Mouse (Mus musculus): ENCODE results near the gene Ube2o. TPM values are rescaled to one million over a fixed set of nuclear protein-coding genes. Genes with fewer than 3 reads are reported as not detected.

Gene Ube2o
- polyA plus RNA-seq, 1 experiment, result 43.6 TPM

- Histone ChIP-seq H3K27ac (ENCODE audit: insufficient read depth, low read length) (no peak overlapping the region), H3K4me1 (ENCODE audit: control insufficient read depth, insufficient read depth, low read length) (peaks cover 19% of the 10 kb centered on the region), H3K27me3 (ENCODE audit: control insufficient read depth, insufficient read depth, low read length, poor library complexity, severe bottlenecking) (no peaks in the 10 kb centered on the region), H3K4me3 (ENCODE audit: low read depth, low read length) (no peak overlapping the region), H3K9me3 (replicated peaks; ENCODE audit: control insufficient read depth, insufficient read depth, low read length, poor library complexity, severe bottlenecking) (no peaks in the 10 kb centered on the region), H3K36me3 (ENCODE audit: control insufficient read depth, insufficient read depth, low read length, poor library complexity, severe bottlenecking) (no peaks in the 10 kb centered on the region), H3K9ac (ENCODE audit: low read depth, poor library complexity, severe bottlenecking) (no peak overlapping the region)
- TF ChIP-seq CTCF (IDR thresholded peaks at IDR 0.05; ENCODE audit: low read depth, low read length), result no peak
- TF ChIP-seq EP300 (IDR thresholded peaks at IDR 0.05; ENCODE audit: insufficient read depth, low read depth, low read length), result no peak
- no peak for TF ChIP-seq POLR2A (IDR thresholded peaks at IDR 0.05; ENCODE audit: insufficient read depth, low read length)
These were observed 39.5 kb upstream of the Ube2o start for GRCm38 (mm10) chr11:116620559-116621253.

GRCm38 (mm10) chr11:116620073-116620472, 38.8 kb upstream of the Ube2o start:
- H3K9ac ChIP-seq (ENCODE audit: low read depth, poor library complexity, severe bottlenecking), result no peak overlapping the region
- H3K4me3 ChIP-seq (ENCODE audit: low read depth, low read length), result no peak overlapping the region
- no peaks in the 10 kb centered on the region for H3K9me3 ChIP-seq (replicated peaks; ENCODE audit: control insufficient read depth, insufficient read depth, low read length, poor library complexity, severe bottlenecking)
- no peaks in the 10 kb centered on the region for H3K27me3 ChIP-seq (ENCODE audit: control insufficient read depth, insufficient read depth, low read length, poor library complexity, severe bottlenecking)
- H3K4me1 ChIP-seq (ENCODE audit: control insufficient read depth, insufficient read depth, low read length), result peaks cover 19% of the 10 kb centered on the region
- H3K27ac ChIP-seq (ENCODE audit: insufficient read depth, low read length), result no peak overlapping the region
- H3K36me3 ChIP-seq (ENCODE audit: control insufficient read depth, insufficient read depth, low read length, poor library complexity, severe bottlenecking), result no peaks in the 10 kb centered on the region
- TF ChIP-seq POLR2A (IDR thresholded peaks at IDR 0.05; ENCODE audit: insufficient read depth, low read length) (no peak), EP300 (IDR thresholded peaks at IDR 0.05; ENCODE audit: insufficient read depth, low read depth, low read length) (no peak), CTCF (IDR thresholded peaks at IDR 0.05; ENCODE audit: low read depth, low read length) (no peak)

- Histone ChIP-seq H3K9me3 (replicated peaks; ENCODE audit: control insufficient read depth, insufficient read depth, low read length, poor library complexity, severe bottlenecking) (no peaks in the 10 kb centered on the region), H3K4me3 (ENCODE audit: low read depth, low read length) (no peak overlapping the region), H3K36me3 (ENCODE audit: control insufficient read depth, insufficient read depth, low read length, poor library complexity, severe bottlenecking) (no peaks in the 10 kb centered on the region), H3K27ac (ENCODE audit: insufficient read depth, low read length) (no peak overlapping the region), H3K27me3 (ENCODE audit: control insufficient read depth, insufficient read depth, low read length, poor library complexity, severe bottlenecking) (no peaks in the 10 kb centered on the region), H3K9ac (ENCODE audit: low read depth, poor library complexity, severe bottlenecking) (no peak overlapping the region), H3K4me1 (ENCODE audit: control insufficient read depth, insufficient read depth, low read length) (peaks cover 19% of the 10 kb centered on the region)
- TF ChIP-seq EP300 (IDR thresholded peaks at IDR 0.05; ENCODE audit: insufficient read depth, low read depth, low read length) (no peak), POLR2A (IDR thresholded peaks at IDR 0.05; ENCODE audit: insufficient read depth, low read length) (no peak), CTCF (IDR thresholded peaks at IDR 0.05; ENCODE audit: low read depth, low read length) (no peak)
These were observed 38.3 kb upstream of the Ube2o start for GRCm38 (mm10) chr11:116619561-116619960.

- Histone ChIP-seq H3K9ac (ENCODE audit: low read depth, poor library complexity, severe bottlenecking) (no peak overlapping the region), H3K9me3 (replicated peaks; ENCODE audit: control insufficient read depth, insufficient read depth, low read length, poor library complexity, severe bottlenecking) (no peaks in the 10 kb centered on the region), H3K27me3 (ENCODE audit: control insufficient read depth, insufficient read depth, low read length, poor library complexity, severe bottlenecking) (no peaks in the 10 kb centered on the region), H3K4me3 (ENCODE audit: low read depth, low read length) (no peak overlapping the region), H3K4me1 (ENCODE audit: control insufficient read depth, insufficient read depth, low read length) (peaks cover 16% of the 10 kb centered on the region), H3K36me3 (ENCODE audit: control insufficient read depth, insufficient read depth, low read length, poor library complexity, severe bottlenecking) (no peaks in the 10 kb centered on the region), H3K27ac (ENCODE audit: insufficient read depth, low read length) (no peak overlapping the region)
- TF ChIP-seq CTCF (IDR thresholded peaks at IDR 0.05; ENCODE audit: low read depth, low read length), result no peak
- no peak for TF ChIP-seq EP300 (IDR thresholded peaks at IDR 0.05; ENCODE audit: insufficient read depth, low read depth, low read length)
- no peak for TF ChIP-seq POLR2A (IDR thresholded peaks at IDR 0.05; ENCODE audit: insufficient read depth, low read length)
These were observed 37.9 kb upstream of the Ube2o start for GRCm38 (mm10) chr11:116619156-116619555.

GRCm38 (mm10) chr11:116618666-116619065, 37.4 kb upstream of the Ube2o start:
- no peaks in the 10 kb centered on the region for H3K9me3 ChIP-seq (replicated peaks; ENCODE audit: control insufficient read depth, insufficient read depth, low read length, poor library complexity, severe bottlenecking)
- H3K27ac ChIP-seq (ENCODE audit: insufficient read depth, low read length), result no peak overlapping the region
- H3K4me3 ChIP-seq (ENCODE audit: low read depth, low read length), result no peak overlapping the region
- no peak overlapping the region for H3K9ac ChIP-seq (ENCODE audit: low read depth, poor library complexity, severe bottlenecking)
- TF ChIP-seq POLR2A (IDR thresholded peaks at IDR 0.05; ENCODE audit: insufficient read depth, low read length), result no peak
- no peak for TF ChIP-seq CTCF (IDR thresholded peaks at IDR 0.05; ENCODE audit: low read depth, low read length)
- TF ChIP-seq EP300 (IDR thresholded peaks at IDR 0.05; ENCODE audit: insufficient read depth, low read depth, low read length), result no peak
- H3K27me3 ChIP-seq (ENCODE audit: control insufficient read depth, insufficient read depth, low read length, poor library complexity, severe bottlenecking), result no peaks in the 10 kb centered on the region
- H3K36me3 ChIP-seq (ENCODE audit: control insufficient read depth, insufficient read depth, low read length, poor library complexity, severe bottlenecking), result no peaks in the 10 kb centered on the region
- peaks cover 16% of the 10 kb centered on the region for H3K4me1 ChIP-seq (ENCODE audit: control insufficient read depth, insufficient read depth, low read length)

- TF ChIP-seq EP300 (IDR thresholded peaks at IDR 0.05; ENCODE audit: insufficient read depth, low read depth, low read length) (no peak), POLR2A (IDR thresholded peaks at IDR 0.05; ENCODE audit: insufficient read depth, low read length) (no peak)
- Histone ChIP-seq H3K36me3 (ENCODE audit: control insufficient read depth, insufficient read depth, low read length, poor library complexity, severe bottlenecking) (no peaks in the 10 kb centered on the region), H3K9ac (ENCODE audit: low read depth, poor library complexity, severe bottlenecking) (no peak overlapping the region), H3K4me1 (ENCODE audit: control insufficient read depth, insufficient read depth, low read length) (peaks cover 16% of the 10 kb centered on the region), H3K9me3 (replicated peaks; ENCODE audit: control insufficient read depth, insufficient read depth, low read length, poor library complexity, severe bottlenecking) (no peaks in the 10 kb centered on the region), H3K27ac (ENCODE audit: insufficient read depth, low read length) (no peak overlapping the region), H3K27me3 (ENCODE audit: control insufficient read depth, insufficient read depth, low read length, poor library complexity, severe bottlenecking) (no peaks in the 10 kb centered on the region), H3K4me3 (ENCODE audit: low read depth, low read length) (no peak overlapping the region)
These were observed 36.4 kb upstream of the Ube2o start for GRCm38 (mm10) chr11:116617641-116618040.

Measured in ES-Bruce4 (cell line).